Mouse (Mus musculus) midbrain, postnatal 0 days (tissue): ENCODE data around the gene Suco. TPM values are rescaled to one million over a fixed set of nuclear protein-coding genes. Genes with fewer than 3 reads are reported as not detected.

Experiments used
- ATAC-seq: fragments of 200-750 bp; cut with Nextera tagmentation; 2 replicates; pipeline ENCODE4 v1.8.0; 2017; ENCODE audit warnings: moderate number of reproducible peaks, mild to moderate bottlenecking, moderate TSS enrichment, moderate library complexity; ENCODE audit not compliant: low FRiP score
- DNase-seq: peaks from one replicate; pipeline ENCODE4 v3.0.0-alpha.2; 2015; ENCODE audit warnings: low spot score
- H3K27ac ChIP-seq: fragments of 300-500 bp; sonication (generic); 2 replicates; pipeline ENCODE4 v1.5.1; 2014; ENCODE audit warnings: low read depth, mild to moderate bottlenecking, low read length, mixed read lengths
- H3K27me3 ChIP-seq: fragments of 300-500 bp; sonication (generic); 2 replicates; pipeline ENCODE4 v1.6.1; 2014; ENCODE audit warnings: low read length, control low read depth, mixed read lengths; ENCODE audit not compliant: insufficient read depth
- H3K36me3 ChIP-seq: fragments of 300-500 bp; sonication (generic); 2 replicates; pipeline ENCODE4 v1.6.1; 2014; ENCODE audit warnings: low read length, control low read depth, mixed read lengths; ENCODE audit not compliant: insufficient read depth
- H3K4me1 ChIP-seq: fragments of 300-500 bp; sonication (generic); 2 replicates; pipeline ENCODE4 v1.6.1; 2014; ENCODE audit warnings: mild to moderate bottlenecking, control low read depth, antibody characterized with exemption, low read length, mixed read lengths; ENCODE audit not compliant: insufficient read depth
- H3K4me2 ChIP-seq: fragments of 300-500 bp; sonication (generic); 2 replicates; pipeline ENCODE4 v1.6.1; 2014; ENCODE audit warnings: low read depth, mild to moderate bottlenecking, low read length, mixed read lengths; ENCODE audit not compliant: poor library complexity, severe bottlenecking
- H3K4me3 ChIP-seq: fragments of 300-500 bp; sonication (generic); 2 replicates; pipeline ENCODE4 v1.5.1; 2014; ENCODE audit warnings: low read depth, mild to moderate bottlenecking, low read length, moderate library complexity
- H3K9ac ChIP-seq: fragments of 300-500 bp; sonication (generic); replicated peaks from 2 replicates; pipeline ENCODE4 v1.6.1; 2014; ENCODE audit warnings: mild to moderate bottlenecking, low read length, moderate library complexity, mixed read lengths; ENCODE audit not compliant: poor library complexity, severe bottlenecking
- H3K9me3 ChIP-seq: fragments of 300-500 bp; sonication (generic); 2 replicates; pipeline ENCODE4 v1.6.1; 2016; ENCODE audit warnings: low read length, control low read depth
- CTCF ChIP-seq: IDR thresholded peaks from 2 replicates; pipeline ENCODE4 v1.5.1; 2016; ENCODE audit warnings: antibody characterized with exemption, mild to moderate bottlenecking
- WGBS: fragments of 180-500 bp; shearing (Covaris S2); extraction: QIAGEN DNeasy Blood & Tissue Kit; methylation state at CpG from one replicate; pipeline ENCODE4 v1.1.7; 2014; 5-methylcytosine and 5-hydroxymethylcytosine counted together
- polyA plus RNA-seq: library from polyadenylated mRNA; unstranded; fragments of >200 nt; fragmentation: Nextera tagmentation; extraction: Ambion mirVana; gene quantifications from 2 replicates; pipeline ENCODE4 v1.2.1, GENCODE M21; 2015
- total RNA-seq: library from RNA; depleted of rRNA; stranded (reverse); fragments of >200 nt; gene quantifications from 2 replicates; pipeline ENCODE4 v1.2.3, GENCODE M21; 2014

Gene Suco
- total and polyA plus RNA-seq, 2 experiments from 2014 or later, result 23.8 to 41.5 TPM

DNA sequence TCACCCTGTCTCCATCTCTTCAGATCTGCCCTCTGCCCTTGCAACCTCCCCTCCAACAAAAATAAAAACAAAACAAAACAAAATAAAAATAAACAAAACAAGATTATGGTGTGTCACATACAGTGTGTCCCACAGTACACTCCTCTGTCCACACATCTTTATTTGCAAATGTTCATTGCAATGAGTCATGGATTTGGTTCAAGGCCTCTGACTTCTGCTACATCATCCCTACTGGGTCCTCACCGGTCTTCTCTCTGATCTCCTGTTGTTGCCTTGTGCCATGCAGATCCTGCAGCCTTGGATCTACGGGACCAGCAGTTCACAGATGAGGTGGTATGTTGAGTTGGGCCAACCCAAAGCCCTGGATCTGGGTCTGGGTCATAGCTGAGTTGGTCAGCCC, 43.1 kb upstream of the Suco start:
- ATAC-seq, result no peak
- 94% methylated on average over 2 of the region's 2 CpGs for WGBS
- H3K27me3 ChIP-seq, result no peaks in the 10 kb centered on the region

DNA sequence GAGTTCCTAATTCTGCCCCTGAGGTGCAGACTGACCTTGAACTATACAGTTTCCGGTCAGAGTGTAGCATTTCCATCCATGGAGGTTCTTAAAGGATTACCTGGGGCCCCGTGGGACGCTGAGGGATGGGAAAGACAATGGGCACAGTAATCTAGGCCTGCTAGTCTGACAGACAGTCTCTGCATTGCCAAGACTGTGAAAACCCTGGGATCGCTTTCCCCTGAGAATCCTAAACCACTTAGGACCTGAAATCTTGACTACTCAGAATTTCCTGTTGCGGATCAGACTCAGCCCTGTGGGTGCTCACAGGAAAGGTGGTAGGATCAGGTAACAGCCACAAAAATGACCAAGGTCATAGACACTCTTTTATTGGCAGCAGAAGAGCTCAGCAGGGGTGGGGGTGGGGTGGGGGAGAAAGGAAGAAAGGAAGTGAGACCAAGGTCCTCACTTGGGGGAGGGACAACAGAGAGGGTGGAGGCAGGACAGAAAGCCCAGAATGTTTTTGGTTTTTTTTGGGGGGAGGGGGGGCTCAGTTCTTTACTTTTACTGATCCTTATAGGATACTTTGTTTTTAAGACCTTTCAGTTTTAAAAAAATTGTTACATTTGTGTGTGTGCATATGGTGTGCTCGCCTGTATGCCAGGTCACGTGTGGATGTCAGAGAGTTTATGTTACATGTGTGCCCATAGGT, 42.3 kb upstream of the Suco start:
- Histone ChIP-seq H3K4me3 (no peak overlapping the region), H3K4me2 (no peak overlapping the region), H3K9ac (no peak overlapping the region), H3K36me3 (no peaks in the 10 kb centered on the region), H3K27me3 (no peaks in the 10 kb centered on the region), H3K9me3 (no peaks in the 10 kb centered on the region), H3K4me1 (no peaks in the 10 kb centered on the region), H3K27ac (no peak overlapping the region)
- TF ChIP-seq CTCF, result no peak
- 50% methylated on average over 7 of the region's 7 CpGs for WGBS
- no peak for DNase-seq
- ATAC-seq, result no peak

More for the DNA sequence above, 43.1 kb upstream of the Suco start:
- no peak overlapping the region for H3K9ac ChIP-seq
- H3K9me3 ChIP-seq, result no peaks in the 10 kb centered on the region
- no peak overlapping the region for H3K27ac ChIP-seq
- no peak overlapping the region for H3K4me2 ChIP-seq
- DNase-seq, result no peak
- no peak for TF ChIP-seq CTCF
- no peaks in the 10 kb centered on the region for H3K4me1 ChIP-seq
- no peak overlapping the region for H3K4me3 ChIP-seq
- no peaks in the 10 kb centered on the region for H3K36me3 ChIP-seq

DNA sequence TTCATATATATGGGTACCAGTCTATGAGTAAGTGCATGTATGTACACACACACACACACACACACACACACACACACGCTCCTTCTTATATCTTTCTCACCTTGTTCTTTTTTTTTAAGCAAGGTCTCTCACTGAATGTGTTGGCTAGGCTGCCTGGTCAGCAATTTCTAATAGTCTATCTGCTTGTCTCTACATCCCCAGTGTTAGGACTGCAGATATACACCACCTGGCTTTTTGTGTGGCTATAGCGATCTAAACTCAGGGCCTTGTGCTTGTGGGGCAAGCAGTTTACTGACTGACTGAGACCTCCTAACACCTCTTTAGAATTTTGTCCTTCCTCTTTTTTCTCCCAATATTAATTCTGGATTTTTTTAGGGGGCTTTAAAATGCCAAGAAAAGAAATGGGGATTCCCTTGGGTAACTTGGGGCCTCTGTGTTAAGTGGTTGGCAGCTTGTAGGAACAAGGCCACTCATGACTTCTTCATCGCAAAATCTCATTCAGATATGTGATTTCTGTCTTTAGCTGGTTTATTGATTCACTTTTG, 41.5 kb upstream of the Suco start:
- 88% methylated on average over 3 of the region's 3 CpGs for WGBS
- Histone ChIP-seq H3K27ac (no peak overlapping the region), H3K9me3 (no peaks in the 10 kb centered on the region), H3K4me2 (no peak overlapping the region), H3K4me3 (no peak overlapping the region), H3K4me1 (no peaks in the 10 kb centered on the region), H3K27me3 (no peaks in the 10 kb centered on the region), H3K36me3 (no peaks in the 10 kb centered on the region), H3K9ac (no peak overlapping the region)
- TF ChIP-seq CTCF, result no peak
- DNase-seq (no peak), ATAC-seq (no peak)

DNA sequence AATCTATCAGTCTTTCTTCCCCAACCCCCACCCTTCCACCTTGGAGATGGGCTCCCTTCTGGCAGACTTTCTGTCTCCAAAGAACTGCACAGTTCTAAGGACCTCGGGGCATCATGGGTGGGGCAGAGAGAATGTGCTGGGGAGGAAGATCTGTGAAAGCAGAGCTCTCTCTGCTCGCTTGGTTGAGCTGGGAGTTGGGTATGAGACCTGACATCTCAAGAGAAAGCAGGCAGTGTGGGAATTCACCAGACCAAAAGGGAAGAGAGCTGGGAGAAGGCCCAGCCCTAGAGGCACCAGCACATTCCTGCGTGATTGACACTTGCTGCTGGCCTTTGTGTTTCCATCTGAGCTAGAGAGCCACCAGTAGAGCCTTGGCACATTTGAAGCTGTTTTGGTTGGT, 39.6 kb upstream of the Suco start:
- Histone ChIP-seq H3K9ac (no peak overlapping the region), H3K4me2 (no peak overlapping the region), H3K9me3 (no peaks in the 10 kb centered on the region), H3K4me1 (no peaks in the 10 kb centered on the region), H3K27ac (no peak overlapping the region), H3K4me3 (no peak overlapping the region), H3K27me3 (no peaks in the 10 kb centered on the region), H3K36me3 (no peaks in the 10 kb centered on the region)
- no peak for TF ChIP-seq CTCF
- ATAC-seq (no peak), DNase-seq (no peak)
- WGBS, result 53% methylated on average over 3 of the region's 3 CpGs

DNA sequence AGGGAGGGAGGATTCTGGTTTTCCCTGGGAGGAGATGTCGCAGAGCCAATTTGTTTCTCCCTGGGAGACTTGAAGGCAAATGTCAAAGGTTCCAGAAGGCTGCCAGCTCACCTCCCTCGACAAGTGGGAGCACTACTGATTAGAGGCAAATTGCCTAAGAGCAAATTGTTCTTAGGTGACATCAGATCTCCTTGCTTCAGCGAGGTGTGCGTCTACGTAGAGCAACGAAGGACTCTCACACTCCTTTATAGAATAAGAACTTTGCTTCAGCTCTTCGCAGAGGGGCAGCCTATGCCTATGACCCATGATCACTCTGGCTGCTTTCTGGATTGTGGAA, 37.1 kb upstream of the Suco start:
- no peak for DNase-seq
- H3K4me2 ChIP-seq, result no peak overlapping the region
- no peaks in the 10 kb centered on the region for H3K9me3 ChIP-seq
- no peaks in the 10 kb centered on the region for H3K27me3 ChIP-seq
- no peak overlapping the region for H3K27ac ChIP-seq
- ATAC-seq, result no peak
- no peaks in the 10 kb centered on the region for H3K36me3 ChIP-seq
- no peaks in the 10 kb centered on the region for H3K4me1 ChIP-seq
- no peak for TF ChIP-seq CTCF
- no peak overlapping the region for H3K9ac ChIP-seq
- H3K4me3 ChIP-seq, result no peak overlapping the region
- 82% methylated on average over 7 of the region's 7 CpGs for WGBS

DNA sequence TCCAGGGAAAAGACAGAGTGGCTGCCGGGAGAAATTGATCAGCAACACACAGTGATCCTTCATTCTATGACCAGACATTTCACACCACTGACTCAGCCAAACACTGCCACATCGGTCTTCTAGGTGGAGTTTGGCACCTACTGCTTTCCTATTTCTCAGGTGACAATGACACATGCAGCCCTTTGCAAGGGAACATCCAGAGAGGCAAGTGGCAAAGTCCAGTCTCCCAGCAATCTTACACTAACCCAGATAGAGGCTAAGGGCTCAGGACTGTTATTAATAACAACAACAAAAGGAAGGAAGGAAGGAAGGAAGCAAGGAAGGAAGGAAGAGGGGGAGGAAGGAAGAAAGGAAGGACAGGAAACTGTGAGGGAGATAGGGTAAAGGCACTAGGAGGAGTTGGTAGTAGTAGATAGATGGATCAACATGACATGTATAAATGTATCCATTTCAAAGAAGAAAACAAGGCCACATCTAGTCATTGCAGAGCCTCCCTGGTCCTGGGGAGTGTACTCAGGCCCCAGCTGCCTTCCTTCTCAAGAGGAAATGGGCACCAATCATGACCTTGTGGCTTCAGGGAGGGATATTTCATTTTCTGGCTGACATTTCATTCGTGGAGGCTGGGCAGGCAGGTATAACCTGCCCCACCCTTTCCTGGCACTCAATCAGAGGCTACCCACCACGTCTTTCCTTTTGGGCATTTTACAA, 36.6 kb upstream of the Suco start:
- H3K4me1 ChIP-seq, result no peaks in the 10 kb centered on the region
- no peak for TF ChIP-seq CTCF
- DNase-seq, result no peak
- H3K36me3 ChIP-seq, result no peaks in the 10 kb centered on the region
- no peak overlapping the region for H3K9ac ChIP-seq
- 58% methylated on average over 4 of the region's 4 CpGs for WGBS
- no peak overlapping the region for H3K4me3 ChIP-seq
- no peak overlapping the region for H3K4me2 ChIP-seq
- no peaks in the 10 kb centered on the region for H3K9me3 ChIP-seq
- no peaks in the 10 kb centered on the region for H3K27me3 ChIP-seq
- ATAC-seq, result no peak
- H3K27ac ChIP-seq, result no peak overlapping the region
